Mouse (Mus musculus) effector memory CD4-positive, alpha-beta T cell, adult 5 months (primary cell): ENCODE results near the gene Trappc4. TPM values are rescaled to one million over a fixed set of nuclear protein-coding genes. Genes with fewer than 3 reads are reported as not detected.

Experiments used
- polyA plus RNA-seq: library from polyadenylated mRNA; unstranded; fragments of 100-300 nt; shearing (Covaris generic); gene quantifications from one replicate; pipeline ENCODE4 v1.2.1, GENCODE M21; 2017

The Trappc4 gene
- 84.5 TPM for polyA plus RNA-seq

DNA sequence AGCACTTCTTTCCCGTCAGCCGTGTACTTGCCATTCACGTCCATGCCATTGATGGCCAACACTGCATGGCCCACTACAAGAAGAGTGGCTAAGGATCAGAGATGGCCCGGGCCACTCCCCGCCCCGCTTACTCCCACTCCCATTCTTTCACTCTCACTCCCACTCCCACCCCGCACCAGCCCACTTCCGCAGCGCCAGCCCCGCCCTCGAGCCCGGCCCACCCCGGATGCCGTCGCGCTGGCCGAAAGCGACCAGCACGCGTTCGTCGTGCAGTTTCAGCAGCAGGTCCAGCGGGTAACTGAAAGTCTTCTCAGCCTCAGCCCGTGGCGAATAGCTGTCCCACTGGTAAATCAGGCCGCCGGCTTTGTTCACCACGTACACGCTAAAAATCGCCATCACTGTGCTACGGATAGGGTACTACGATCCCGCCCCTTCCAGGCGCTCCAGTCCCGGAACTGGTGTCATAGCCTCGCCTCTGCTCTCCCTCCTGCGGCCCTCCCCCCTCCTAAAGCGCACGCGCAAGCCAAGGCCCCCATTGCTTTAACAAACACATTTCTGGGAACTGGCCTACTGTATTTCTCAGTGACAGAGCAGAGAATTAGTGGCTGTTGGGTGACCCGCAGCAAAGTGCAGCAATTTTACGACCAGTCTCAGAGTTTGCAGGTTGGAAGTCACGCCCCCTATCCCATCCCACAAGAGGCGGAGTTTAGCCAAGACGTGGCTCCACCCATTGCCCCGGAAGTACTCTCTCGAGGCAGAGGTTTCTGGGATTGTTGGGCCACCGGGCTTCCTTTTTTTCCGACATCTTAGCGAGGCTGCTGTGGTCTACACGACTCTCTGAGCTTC is at the start of gene Trappc4, which contains the start of gene Rps25:
Gene Trappc4, minus strand, starts transcription at position 695 of the 846 bp plus-strand sequence.
Gene Rps25, plus strand, starts transcription at position 234 of the 846 bp plus-strand sequence.

DNA sequence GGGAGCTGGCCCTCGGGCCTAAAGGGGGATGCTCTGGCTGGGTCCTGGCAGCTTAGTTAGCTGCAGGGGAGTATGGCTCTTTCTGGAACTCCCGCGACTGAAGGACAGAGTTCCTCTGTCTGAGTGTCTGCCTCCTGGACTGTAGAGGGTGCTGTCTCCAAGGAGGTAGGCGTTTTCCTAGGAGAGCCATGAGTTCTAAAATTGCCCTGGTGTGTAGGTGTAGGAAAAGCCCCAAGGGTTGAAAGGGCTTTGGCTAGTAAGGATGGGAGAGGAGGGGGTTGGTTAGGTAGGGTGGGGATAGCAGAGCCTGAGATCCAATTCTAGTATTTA is 47.5 kb upstream of the Trappc4 start, which contains the start of gene Upk2:
Gene Upk2, minus strand, starts transcription at position 86 of the 330 bp plus-strand sequence.

DNA sequence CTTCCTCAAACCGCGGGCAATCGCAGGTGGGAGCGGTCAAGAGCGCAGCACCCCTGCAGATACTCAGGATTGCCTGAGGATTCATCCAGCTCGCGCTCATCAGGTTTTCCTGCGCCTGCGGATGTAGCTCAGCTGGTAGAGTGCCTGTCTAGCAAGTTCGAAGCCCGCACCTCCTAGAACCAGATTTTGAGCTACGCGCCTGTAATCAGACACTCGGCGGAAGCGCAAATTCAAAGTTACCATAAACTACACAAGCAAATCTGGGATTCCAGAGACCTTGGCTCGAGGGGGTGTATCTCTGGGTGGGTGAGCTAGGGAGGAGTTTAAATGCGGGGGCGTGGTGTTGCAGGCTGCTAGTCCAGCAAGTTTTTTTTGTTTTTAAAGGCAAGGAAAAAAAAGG is 33.6 kb upstream of the Trappc4 start, which contains the start of gene Foxr1:
Gene Foxr1, minus strand, starts transcription at position 176 of the 400 bp plus-strand sequence.

DNA sequence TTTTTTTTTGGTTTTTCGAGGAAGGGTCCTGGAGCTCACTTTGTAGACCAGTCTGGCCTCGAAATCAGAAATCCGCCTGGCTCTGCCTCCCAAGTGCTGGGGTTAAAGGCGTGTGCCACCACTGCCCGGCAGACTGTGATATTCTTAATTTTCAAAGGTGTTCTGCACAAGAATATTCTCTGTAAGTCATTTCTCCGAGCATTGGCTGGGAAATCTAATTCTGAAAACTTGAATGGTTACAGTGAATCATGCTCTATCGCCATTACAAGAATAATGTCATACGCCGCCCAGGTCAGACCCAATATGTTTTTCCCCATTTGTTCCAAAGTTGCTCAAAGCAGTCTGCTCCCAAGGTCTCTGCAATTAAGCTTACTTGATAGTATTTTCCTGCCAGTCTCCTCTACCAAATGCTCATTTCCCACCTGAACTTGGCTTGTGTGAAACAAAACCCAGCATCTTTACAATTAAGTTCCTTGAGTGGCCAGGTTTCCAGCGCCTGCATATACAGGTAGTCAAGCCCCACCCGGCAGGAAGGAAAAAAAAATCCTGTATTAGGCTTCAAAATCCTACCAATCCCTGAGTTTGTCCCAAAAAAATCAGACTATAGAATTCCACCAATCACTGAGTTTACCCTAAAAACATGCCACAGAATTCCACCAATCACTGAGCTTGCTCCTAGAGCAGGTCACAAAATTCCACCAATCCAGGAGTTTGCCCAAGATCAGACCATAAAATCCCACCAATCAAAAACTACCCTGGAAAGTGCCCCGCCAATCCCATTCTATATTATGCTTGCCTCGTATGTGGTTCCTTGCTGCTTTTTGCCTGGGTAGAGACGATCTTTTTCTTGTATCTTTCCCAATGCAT is 11.4 kb upstream of the Trappc4 start, which contains the start of gene Ccdc84:
Gene Ccdc84, minus strand, starts transcription at position 51 of the 867 bp plus-strand sequence.

DNA sequence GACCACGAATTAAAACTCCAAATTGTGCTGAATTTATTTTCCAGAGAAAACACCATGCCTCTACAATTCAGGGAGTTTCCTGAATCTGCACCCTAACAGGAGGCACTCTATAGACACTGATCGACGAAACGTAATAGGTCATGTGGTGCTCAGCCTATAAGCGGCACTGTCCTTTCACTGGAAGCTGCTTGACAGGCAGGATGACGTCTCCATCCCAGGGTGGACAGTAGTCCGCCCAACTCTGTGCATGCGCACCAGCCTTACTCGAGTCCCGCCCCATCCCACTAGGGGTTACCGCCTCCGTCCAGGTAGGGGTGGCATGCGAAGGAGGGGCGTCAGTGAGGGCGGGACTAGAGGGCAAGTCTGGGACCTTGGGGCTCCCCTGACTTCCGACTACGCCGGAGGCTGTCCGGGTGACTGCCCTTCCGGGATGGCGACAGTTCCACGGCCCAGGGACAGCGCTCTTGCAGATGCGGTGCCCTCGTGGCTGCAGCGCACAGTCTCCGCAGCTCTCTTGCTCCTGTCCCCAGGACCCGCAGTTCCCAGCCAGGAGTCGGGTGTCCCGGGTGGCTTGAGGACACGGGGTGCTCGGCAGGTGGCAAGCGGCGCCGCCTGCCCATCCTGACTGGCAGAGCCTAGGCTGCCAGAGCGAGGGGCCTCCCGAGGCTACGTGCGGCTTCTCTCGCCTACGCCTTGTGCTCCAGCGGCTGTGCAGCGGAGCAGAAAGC is 10.6 kb downstream of the Trappc4 start, which contains the start of gene Slc37a4:
Gene Slc37a4, plus strand, starts transcription at position 169 of the 728 bp plus-strand sequence.

DNA sequence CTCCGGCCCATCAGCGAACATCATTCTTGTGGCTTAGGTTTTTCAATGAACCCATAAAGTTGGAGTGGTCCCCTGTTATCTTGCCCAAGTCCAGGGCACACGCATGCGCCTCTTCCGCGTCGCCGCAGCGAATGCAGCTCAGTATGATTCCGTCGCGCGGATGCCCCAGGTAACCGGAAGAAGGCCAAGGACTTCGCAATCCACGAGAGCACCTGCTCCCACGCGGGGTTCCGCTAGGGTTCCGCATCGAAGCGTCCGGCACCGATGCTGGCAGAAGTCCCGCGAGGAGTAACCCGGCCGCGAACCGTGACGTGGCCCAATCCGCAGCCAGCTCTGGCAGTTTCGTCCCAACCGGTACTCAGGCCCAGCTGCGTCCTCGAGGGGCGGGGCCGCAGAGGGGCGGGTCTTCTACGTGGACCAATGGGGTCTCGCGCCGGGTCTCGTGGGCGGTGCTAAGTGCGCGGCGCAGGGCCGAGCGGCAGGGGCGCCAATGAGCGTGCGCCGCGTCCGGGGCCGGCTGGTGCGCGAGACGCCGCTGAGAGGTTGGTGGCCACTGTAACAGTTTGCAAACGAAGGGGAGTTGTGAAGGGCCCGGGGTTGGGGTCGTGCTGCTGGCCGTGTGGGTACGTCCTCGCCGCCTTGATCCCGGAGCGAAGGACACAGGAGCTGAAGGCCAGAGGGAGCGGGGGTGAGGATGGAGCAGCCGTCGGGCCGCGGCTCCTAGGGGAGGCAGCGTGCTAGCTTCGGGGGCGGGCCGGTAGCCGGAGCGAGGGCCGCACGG is 28.2 kb downstream of the Trappc4 start, which contains the start of gene Hyou1:
Gene Hyou1, plus strand, starts transcription at position 437 of the 781 bp plus-strand sequence.

DNA sequence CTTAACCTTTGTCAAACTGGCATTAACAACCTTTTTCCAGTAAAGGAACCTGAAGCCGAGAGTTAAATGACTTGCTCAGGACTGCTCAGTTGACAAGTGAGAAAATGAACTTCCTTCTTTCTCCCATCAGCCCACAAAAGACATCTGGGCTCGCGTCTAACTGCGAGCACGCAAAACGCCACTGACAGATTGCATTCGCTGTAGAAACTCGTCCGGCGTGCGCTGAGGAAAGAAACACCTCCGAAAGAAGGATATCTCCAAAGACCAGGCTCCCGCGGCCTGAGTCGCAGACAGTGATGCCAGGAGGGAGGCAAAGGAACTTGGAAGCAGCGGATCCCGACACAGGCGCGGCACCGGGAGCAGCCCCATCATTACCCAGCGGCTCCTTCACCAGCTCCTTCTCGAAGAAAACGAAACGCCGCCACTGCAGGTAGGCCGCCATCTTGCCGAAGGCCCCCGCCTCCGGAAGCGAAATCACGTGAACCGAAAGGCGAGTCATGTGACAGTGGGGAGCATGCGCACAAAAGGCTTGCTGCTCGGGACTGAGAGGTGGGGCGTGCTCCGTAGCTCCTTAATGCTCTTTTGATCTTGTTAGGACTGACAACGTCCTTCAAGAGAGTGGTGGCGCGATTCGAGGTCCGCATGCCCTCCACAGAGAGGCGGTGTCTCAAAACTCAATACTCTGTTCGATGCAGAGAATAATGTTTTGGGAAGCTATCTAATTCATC is 46.0 kb downstream of the Trappc4 start, which contains the start of gene Vps11:
Gene Vps11, minus strand, starts transcription at position 481 of the 728 bp plus-strand sequence.

Other genes starting within 250 kb of the Trappc4 start
- gene Cbl, start 173.6 kb downstream of the Trappc4 start, polyA plus RNA-seq, result 41.9 TPM
- gene Ccdc153, start 166.9 kb downstream of the Trappc4 start, polyA plus RNA-seq, result not detected
- 0.29 TPM for gene Pdzd3, start 156.1 kb downstream of the Trappc4 start, polyA plus RNA-seq
- 5.8 TPM for gene Nlrx1, start 139.0 kb downstream of the Trappc4 start, polyA plus RNA-seq
- gene Abcg4, start 119.0 kb downstream of the Trappc4 start, polyA plus RNA-seq, result not detected
- gene Hinfp, start 101.9 kb downstream of the Trappc4 start, polyA plus RNA-seq, result 41.8 TPM
- gene C2cd2l, start 87.3 kb downstream of the Trappc4 start, polyA plus RNA-seq, result 17.8 TPM
- 10.2 TPM for gene Dpagt1, start 81.6 kb downstream of the Trappc4 start, polyA plus RNA-seq
- gene H2afx, start 72.9 kb downstream of the Trappc4 start, polyA plus RNA-seq, result 51.5 TPM
- gene Hmbs, start 63.4 kb downstream of the Trappc4 start, polyA plus RNA-seq, result 16.5 TPM
- gene Vps11, start 45.9 kb downstream of the Trappc4 start, polyA plus RNA-seq, result 60.2 TPM
- 16.7 TPM for gene Hyou1, start 28.1 kb downstream of the Trappc4 start, polyA plus RNA-seq
- 12.4 TPM for gene Slc37a4, start 10.7 kb downstream of the Trappc4 start, polyA plus RNA-seq
- gene Rps25, start 461 bp downstream of the Trappc4 start, polyA plus RNA-seq, result 1,991 TPM
- 44.7 TPM for gene Ccdc84, start 11.0 kb upstream of the Trappc4 start, polyA plus RNA-seq
- gene Foxr1, start 33.5 kb upstream of the Trappc4 start, polyA plus RNA-seq, result 0.64 TPM
- gene Upk2, start 47.4 kb upstream of the Trappc4 start, polyA plus RNA-seq, result not detected
- gene Bcl9l, start 75.2 kb upstream of the Trappc4 start, polyA plus RNA-seq, result 22.4 TPM
- 125 TPM for gene Cxcr5, start 154.3 kb upstream of the Trappc4 start, polyA plus RNA-seq
- 71.9 TPM for gene Ddx6, start 197.3 kb upstream of the Trappc4 start, polyA plus RNA-seq